Mouse (Mus musculus): ENCODE measurements around the gene Mogat2. TPM values are rescaled to one million over a fixed set of nuclear protein-coding genes. Genes with fewer than 3 reads are reported as not detected.

Mogat2 gene
- 0.21 and 0.47 TPM in 2 replicates for polyA plus RNA-seq (2012; rRNA removed)

DNA sequence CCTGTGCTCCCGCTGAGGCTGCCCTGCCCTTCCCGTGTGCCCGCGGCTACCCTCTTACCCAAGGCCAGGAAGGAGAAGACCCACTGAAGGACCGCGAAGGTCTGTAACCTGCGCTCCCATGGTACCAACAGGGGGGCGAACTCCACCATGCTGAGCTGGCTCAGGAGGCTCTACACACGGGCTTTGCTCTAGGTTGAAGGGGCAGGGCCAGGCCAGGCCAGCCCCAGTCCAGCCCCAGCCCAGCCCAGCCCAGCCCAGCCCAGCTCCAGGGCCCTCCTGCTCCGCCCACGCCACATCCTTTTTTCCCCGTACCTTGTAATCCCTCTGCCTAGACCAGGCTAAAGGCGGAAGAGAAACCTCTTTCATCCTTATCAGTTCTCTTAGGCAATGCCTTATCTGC is at the start of gene Mogat2:
Gene Mogat2 (minus strand): TSS at position 203 of the 400 bp plus-strand sequence.
- Histone ChIP-seq H3K4me1 (ENCODE audit: control insufficient read depth, insufficient read depth, insufficient read length) (no peaks in the 10 kb centered on the region), H3K4me3 (ENCODE audit: extremely low read depth, insufficient read depth, insufficient read length) (no peak within 1 kb of the TSS), H3K36me3 (ENCODE audit: control insufficient read depth, insufficient read depth, low read length) (no peaks in the 10 kb centered on the region), H3K27me3 (ENCODE audit: control insufficient read depth, insufficient read depth, low read length) (peaks cover 5% of the 10 kb centered on the region; the same call in 1 of the 2 replicates), H3K27ac (ENCODE audit: insufficient read depth, low read length) (no peak within 1 kb of the TSS)
- no peak for DNase-seq (ENCODE audit: low read depth in 1 of 2, low spot score in 2 of 2)
- 15% methylated on average over 13 of the region's 13 CpGs for WGBS
- TF ChIP-seq POLR2A (IDR thresholded peaks at IDR 0.05; ENCODE audit: low read depth, low read length), result no peak
- TF ChIP-seq CTCF (IDR thresholded peaks at IDR 0.05; ENCODE audit: extremely low read depth, insufficient read depth, insufficient read length, insufficient replicate concordance), result no peak

DNA sequence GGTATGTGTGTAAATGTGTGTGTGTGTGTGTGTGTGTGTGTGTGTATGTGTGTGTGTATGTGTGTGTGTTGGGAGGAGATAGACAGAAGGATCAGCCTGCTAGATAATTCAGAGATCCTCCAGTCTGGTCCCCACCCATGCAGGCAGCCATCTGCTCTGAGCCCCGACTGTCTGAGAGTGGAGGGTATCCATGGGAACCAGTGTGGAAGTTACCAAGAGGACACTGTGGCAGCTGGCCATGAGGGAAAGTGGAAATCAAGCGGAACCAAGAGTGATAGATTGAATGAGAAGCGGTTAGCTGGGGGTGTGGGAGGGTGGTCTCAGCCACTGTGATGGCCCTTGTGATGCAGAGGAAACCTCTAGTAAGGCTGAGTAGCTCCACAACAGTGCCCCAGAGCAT is 48.9 kb upstream of the Mogat2 start:
- WGBS, result 74% methylated on average over 3 of the region's 3 CpGs
- TF ChIP-seq POLR2A (IDR thresholded peaks at IDR 0.05; ENCODE audit: low read depth, low read length) (no peak), CTCF (IDR thresholded peaks at IDR 0.05; ENCODE audit: extremely low read depth, insufficient read depth, insufficient read length, insufficient replicate concordance) (no peak)
- DNase-seq (ENCODE audit: low read depth in 1 of 2, low spot score in 2 of 2), result no peak
- Histone ChIP-seq H3K27me3 (ENCODE audit: control insufficient read depth, insufficient read depth, low read length) (no peaks in the 10 kb centered on the region), H3K27ac (ENCODE audit: insufficient read depth, low read length) (no peak overlapping the region), H3K36me3 (ENCODE audit: control insufficient read depth, insufficient read depth, low read length) (no peaks in the 10 kb centered on the region), H3K4me1 (ENCODE audit: control insufficient read depth, insufficient read depth, insufficient read length) (no peaks in the 10 kb centered on the region), H3K4me3 (ENCODE audit: extremely low read depth, insufficient read depth, insufficient read length) (no peak overlapping the region)

DNA sequence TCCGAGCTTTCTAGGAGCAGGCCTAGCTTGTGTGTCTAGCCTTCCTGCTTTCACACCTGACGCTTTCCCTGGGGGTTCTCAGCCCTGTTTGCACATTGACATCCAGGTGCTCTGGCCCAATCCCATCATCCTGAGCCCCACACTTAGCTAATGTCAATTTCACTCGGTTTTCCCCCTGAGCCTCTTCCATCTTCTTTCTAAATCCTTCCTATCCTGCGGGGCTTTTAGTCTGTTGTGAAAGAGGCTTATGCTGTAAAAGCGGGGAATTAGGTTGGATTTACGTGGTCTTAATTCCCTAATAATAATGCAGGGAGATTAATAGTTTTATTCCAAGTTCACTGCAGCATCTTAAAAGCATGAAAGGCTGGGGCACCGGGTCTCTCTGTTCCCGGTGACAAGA is 41.2 kb upstream of the Mogat2 start:
- Histone ChIP-seq H3K36me3 (ENCODE audit: control insufficient read depth, insufficient read depth, low read length) (no peaks in the 10 kb centered on the region), H3K27me3 (ENCODE audit: control insufficient read depth, insufficient read depth, low read length) (0 out of 2 replicates have a peak, but pooled peaks cover 2% of the 10 kb centered on the region), H3K4me3 (ENCODE audit: extremely low read depth, insufficient read depth, insufficient read length) (no peak overlapping the region), H3K4me1 (ENCODE audit: control insufficient read depth, insufficient read depth, insufficient read length) (no peaks in the 10 kb centered on the region), H3K27ac (ENCODE audit: insufficient read depth, low read length) (no peak overlapping the region)
- WGBS, result 83% methylated on average over 8 of the region's 8 CpGs
- no peak for TF ChIP-seq CTCF (IDR thresholded peaks at IDR 0.05; ENCODE audit: extremely low read depth, insufficient read depth, insufficient read length, insufficient replicate concordance)
- TF ChIP-seq POLR2A (IDR thresholded peaks at IDR 0.05; ENCODE audit: low read depth, low read length), result no peak
- DNase-seq (ENCODE audit: low read depth in 1 of 2, low spot score in 2 of 2), result no peak

DNA sequence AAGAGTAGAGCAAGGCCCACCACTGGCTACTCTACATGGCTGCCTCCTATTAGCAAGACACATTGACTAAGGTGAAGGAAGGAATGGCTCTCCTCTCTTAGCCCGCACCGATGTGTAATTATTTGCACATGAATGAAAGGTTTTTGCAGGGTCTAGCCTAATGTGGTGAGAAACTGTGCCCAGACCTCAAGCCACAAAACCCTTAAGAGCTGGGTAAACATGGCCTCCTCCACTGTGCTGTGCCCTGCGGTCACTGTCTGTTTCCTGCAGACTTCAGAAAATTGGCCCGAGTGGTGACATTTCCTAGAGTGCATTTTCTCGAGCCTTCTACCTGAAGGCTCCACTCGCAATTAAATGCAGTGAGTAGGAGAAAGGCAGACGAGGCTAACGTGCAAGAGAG is 39.9 kb upstream of the Mogat2 start:
- Histone ChIP-seq H3K4me3 (ENCODE audit: extremely low read depth, insufficient read depth, insufficient read length) (no peak overlapping the region), H3K36me3 (ENCODE audit: control insufficient read depth, insufficient read depth, low read length) (no peaks in the 10 kb centered on the region), H3K27me3 (ENCODE audit: control insufficient read depth, insufficient read depth, low read length) (0 out of 2 replicates have a peak, but pooled peaks cover 2% of the 10 kb centered on the region), H3K27ac (ENCODE audit: insufficient read depth, low read length) (no peak overlapping the region), H3K4me1 (ENCODE audit: control insufficient read depth, insufficient read depth, insufficient read length) (no peaks in the 10 kb centered on the region)
- WGBS, result 58% methylated on average over 8 of the region's 8 CpGs
- no peak for TF ChIP-seq CTCF (IDR thresholded peaks at IDR 0.05; ENCODE audit: extremely low read depth, insufficient read depth, insufficient read length, insufficient replicate concordance)
- no peak for TF ChIP-seq POLR2A (IDR thresholded peaks at IDR 0.05; ENCODE audit: low read depth, low read length)
- DNase-seq (ENCODE audit: low read depth in 1 of 2, low spot score in 2 of 2), result no peak

DNA sequence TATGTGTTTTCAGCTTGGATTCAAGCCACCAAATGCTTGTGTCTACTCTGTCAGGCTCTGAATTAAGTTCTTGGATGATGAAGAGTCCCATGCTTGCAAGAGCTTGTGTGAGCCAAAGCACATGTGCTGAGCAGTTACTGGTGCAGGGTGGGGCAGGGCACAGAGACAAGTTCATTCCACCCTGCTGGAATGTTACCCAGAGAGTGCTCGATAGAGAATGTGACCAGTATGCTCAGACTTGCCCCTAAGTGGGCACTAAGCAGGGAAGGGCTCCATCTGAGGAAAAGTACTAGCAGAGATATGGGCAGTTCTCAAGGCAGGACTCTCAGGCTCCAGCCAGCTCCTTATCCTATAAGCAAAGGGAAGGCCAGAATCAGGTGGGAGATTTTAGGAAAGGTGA is 38.3 kb upstream of the Mogat2 start:
- DNase-seq (ENCODE audit: low read depth in 1 of 2, low spot score in 2 of 2), result no peak
- H3K27ac ChIP-seq (ENCODE audit: insufficient read depth, low read length), result no peak overlapping the region
- WGBS, result 97% methylated on average over 1 of the region's 1 CpGs
- H3K27me3 ChIP-seq (ENCODE audit: control insufficient read depth, insufficient read depth, low read length), result 0 out of 2 replicates have a peak, but pooled peaks cover 2% of the 10 kb centered on the region
- H3K36me3 ChIP-seq (ENCODE audit: control insufficient read depth, insufficient read depth, low read length), result no peaks in the 10 kb centered on the region
- no peak overlapping the region for H3K4me3 ChIP-seq (ENCODE audit: extremely low read depth, insufficient read depth, insufficient read length)
- no peaks in the 10 kb centered on the region for H3K4me1 ChIP-seq (ENCODE audit: control insufficient read depth, insufficient read depth, insufficient read length)
- TF ChIP-seq POLR2A (IDR thresholded peaks at IDR 0.05; ENCODE audit: low read depth, low read length) (no peak), CTCF (IDR thresholded peaks at IDR 0.05; ENCODE audit: extremely low read depth, insufficient read depth, insufficient read length, insufficient replicate concordance) (no peak)

DNA sequence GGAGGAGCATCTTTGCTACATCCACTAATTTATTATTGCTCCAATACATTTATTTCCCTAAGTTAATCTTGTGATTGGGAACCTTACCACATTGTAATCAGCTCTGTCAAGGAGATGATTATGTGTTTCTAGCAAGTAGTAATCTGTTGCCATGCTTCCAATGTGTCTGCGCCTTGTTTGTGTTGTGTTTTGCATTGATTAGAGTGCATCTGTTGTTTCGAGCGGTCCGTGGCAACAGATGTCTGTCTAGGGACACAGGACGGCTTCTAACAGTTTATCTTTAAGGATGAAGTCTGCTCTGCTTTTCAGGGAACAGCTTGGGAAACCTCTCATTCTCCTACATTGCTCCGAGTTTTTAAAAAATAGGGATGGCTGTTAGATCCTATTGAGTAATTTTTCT is 36.7 kb upstream of the Mogat2 start:
- Histone ChIP-seq H3K27me3 (ENCODE audit: control insufficient read depth, insufficient read depth, low read length) (0 out of 2 replicates have a peak, but pooled peaks cover 2% of the 10 kb centered on the region), H3K27ac (ENCODE audit: insufficient read depth, low read length) (no peak overlapping the region), H3K36me3 (ENCODE audit: control insufficient read depth, insufficient read depth, low read length) (no peaks in the 10 kb centered on the region), H3K4me1 (ENCODE audit: control insufficient read depth, insufficient read depth, insufficient read length) (no peaks in the 10 kb centered on the region), H3K4me3 (ENCODE audit: extremely low read depth, insufficient read depth, insufficient read length) (no peak overlapping the region)
- no peak for DNase-seq (ENCODE audit: low read depth in 1 of 2, low spot score in 2 of 2)
- 81% methylated on average over 6 of the region's 6 CpGs for WGBS
- TF ChIP-seq POLR2A (IDR thresholded peaks at IDR 0.05; ENCODE audit: low read depth, low read length) (no peak), CTCF (IDR thresholded peaks at IDR 0.05; ENCODE audit: extremely low read depth, insufficient read depth, insufficient read length, insufficient replicate concordance) (no peak)

DNA sequence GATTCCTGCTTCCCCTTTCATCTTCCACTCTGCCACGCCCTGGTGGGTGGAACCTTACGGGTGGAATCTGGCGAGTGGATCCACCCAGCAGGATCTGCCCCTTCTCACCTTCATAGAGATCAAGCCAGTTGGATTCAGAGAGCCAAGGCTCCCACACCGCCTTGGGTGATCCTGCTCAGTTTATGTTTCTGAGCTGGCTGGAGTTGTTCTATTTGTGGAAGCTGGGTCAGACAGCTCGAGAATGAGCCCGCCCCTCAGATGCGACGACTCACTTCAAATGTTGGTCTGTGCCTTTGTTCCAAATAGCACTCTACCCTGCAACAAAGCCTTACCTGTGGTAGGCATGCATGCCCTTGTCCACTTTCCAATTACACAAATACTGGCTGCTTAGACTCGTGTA is 33.2 kb upstream of the Mogat2 start:
- H3K4me1 ChIP-seq (ENCODE audit: control insufficient read depth, insufficient read depth, insufficient read length), result peaks cover 7% of the 10 kb centered on the region; the same call in 1 of the 2 replicates
- H3K4me3 ChIP-seq (ENCODE audit: extremely low read depth, insufficient read depth, insufficient read length), result no peak overlapping the region
- no peak overlapping the region for H3K27ac ChIP-seq (ENCODE audit: insufficient read depth, low read length)
- TF ChIP-seq CTCF (IDR thresholded peaks at IDR 0.05; ENCODE audit: extremely low read depth, insufficient read depth, insufficient read length, insufficient replicate concordance) (no peak), POLR2A (IDR thresholded peaks at IDR 0.05; ENCODE audit: low read depth, low read length) (no peak)
- DNase-seq (ENCODE audit: low read depth in 1 of 2, low spot score in 2 of 2), result no peak
- H3K27me3 ChIP-seq (ENCODE audit: control insufficient read depth, insufficient read depth, low read length), result peaks cover 21% of the 10 kb centered on the region
- 48% methylated on average over 9 of the region's 9 CpGs for WGBS
- no peaks in the 10 kb centered on the region for H3K36me3 ChIP-seq (ENCODE audit: control insufficient read depth, insufficient read depth, low read length)

Data from spleen, adult 2 months (tissue).